Mouse (Mus musculus) heart, embryonic 13.5 days (tissue): Measurements from ENCODE around the gene Ces5a. TPM values are rescaled to one million over a fixed set of nuclear protein-coding genes. Genes with fewer than 3 reads are reported as not detected.
"Not testable (repeated sequence)": the region's sequence is repeated elsewhere in the genome, so short reads cannot be mapped to it uniquely, and the experiment has no call there.

Experiments used
- ATAC-seq: fragments of 200-750 bp; cut with Nextera tagmentation; 2 replicates; pipeline ENCODE4 v1.8.0; 2017; ENCODE audit warnings: moderate TSS enrichment; ENCODE audit not compliant: insufficient number of reproducible peaks, low FRiP score, low TSS enrichment; ENCODE audit errors: extremely low read depth
- H3K27ac ChIP-seq: fragments of 300-500 bp; sonication (generic); replicated peaks from 2 replicates; pipeline ENCODE4 v1.5.1; 2015; ENCODE audit warnings: moderate library complexity, mild to moderate bottlenecking, inconsistent platforms
- H3K27me3 ChIP-seq: fragments of 300-500 bp; sonication (generic); replicated peaks from 2 replicates; pipeline ENCODE4 v1.6.1; 2015; ENCODE audit warnings: mild to moderate bottlenecking, inconsistent platforms
- H3K36me3 ChIP-seq: fragments of 300-500 bp; sonication (generic); 2 replicates; pipeline ENCODE4 v1.6.1; 2015; ENCODE audit warnings: mild to moderate bottlenecking, inconsistent platforms
- H3K4me1 ChIP-seq: fragments of 300-500 bp; sonication (generic); 2 replicates; pipeline ENCODE4 v1.6.1; 2015; ENCODE audit warnings: inconsistent platforms
- H3K4me2 ChIP-seq: fragments of 300-500 bp; sonication (generic); 2 replicates; pipeline ENCODE4 v1.6.1; 2015; ENCODE audit warnings: inconsistent platforms, mild to moderate bottlenecking, moderate library complexity
- H3K4me3 ChIP-seq: fragments of 300-500 bp; sonication (generic); 2 replicates; pipeline ENCODE4 v1.5.1; 2015; ENCODE audit warnings: moderate library complexity, mild to moderate bottlenecking, inconsistent platforms
- H3K9ac ChIP-seq: fragments of 300-500 bp; sonication (generic); 2 replicates; pipeline ENCODE4 v1.6.1; 2015; ENCODE audit warnings: inconsistent platforms, mild to moderate bottlenecking, moderate library complexity
- H3K9me3 ChIP-seq: fragments of 300-500 bp; sonication (generic); 2 replicates; pipeline ENCODE4 v1.6.1; 2016; ENCODE audit warnings: inconsistent platforms
- WGBS: fragments of 180-500 bp; shearing (Covaris S2); methylation state at CpG from one replicate; pipeline ENCODE4 v1.1.7; 2015; ENCODE audit warnings: mixed read lengths; 5-methylcytosine and 5-hydroxymethylcytosine counted together
- polyA plus RNA-seq: library from polyadenylated mRNA; unstranded; fragments of >200 nt; fragmentation: Nextera tagmentation; extraction: Ambion mirVana; gene quantifications from 2 replicates; pipeline ENCODE4 v1.2.1, GENCODE M21; 2015

Ces5a gene
- polyA plus RNA-seq, 1 experiment from 2014 or later, result 0.21 TPM

DNA sequence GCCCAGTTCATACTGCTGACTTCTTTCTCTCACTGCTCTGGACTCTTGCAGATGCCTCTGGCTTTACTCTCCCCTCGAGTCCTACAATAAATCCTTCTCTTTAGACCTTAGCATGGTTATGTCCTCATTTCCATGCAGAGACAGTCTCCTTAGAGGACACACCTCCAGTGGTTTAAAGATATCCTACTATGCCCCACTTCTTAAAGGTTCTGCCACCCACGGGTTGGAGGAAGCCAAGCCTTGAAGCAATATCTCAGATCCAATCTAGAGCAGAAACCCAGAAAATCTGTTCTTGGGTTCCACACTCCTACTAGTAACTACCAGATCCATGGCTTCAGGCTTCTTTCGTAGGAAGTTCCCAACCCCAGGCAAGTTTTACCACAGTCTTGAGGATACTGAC lies 25.6 kb upstream of the Ces5a start:
- Histone ChIP-seq H3K36me3 (no peaks in the 10 kb centered on the region), H3K27ac (no peak overlapping the region), H3K9me3 (no peaks in the 10 kb centered on the region), H3K4me1 (peaks cover 3% of the 10 kb centered on the region; the same call in 1 of the 2 replicates), H3K4me3 (no peak overlapping the region), H3K4me2 (no peak overlapping the region), H3K27me3 (no peaks in the 10 kb centered on the region), H3K9ac (no peak overlapping the region)
- WGBS, result 68% methylated on average over 3 of the region's 3 CpGs
- ATAC-seq, result no peak

DNA sequence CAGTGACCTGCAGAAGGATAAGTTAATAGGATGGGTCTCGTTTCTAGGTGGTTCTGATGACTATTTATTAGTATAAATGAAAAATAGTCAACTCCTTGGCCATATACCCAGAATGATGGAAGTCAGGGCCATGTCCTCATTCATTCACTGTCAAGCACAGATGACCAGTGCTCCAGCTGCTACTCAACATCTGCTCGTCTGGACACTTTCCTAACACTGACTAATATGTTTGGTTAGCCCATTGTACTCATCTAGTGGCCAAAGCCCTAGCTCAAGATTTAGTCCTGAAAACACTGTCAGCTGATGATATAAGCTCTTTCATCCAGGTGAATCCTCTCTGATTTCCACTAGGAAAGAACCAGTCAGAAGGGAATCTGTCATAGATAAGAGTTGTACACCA lies 24.1 kb upstream of the Ces5a start:
- H3K9me3 ChIP-seq, result no peaks in the 10 kb centered on the region; the same call in 1 of the 2 replicates
- no peaks in the 10 kb centered on the region for H3K36me3 ChIP-seq
- ATAC-seq, result no peak
- no peak overlapping the region for H3K4me2 ChIP-seq
- no peaks in the 10 kb centered on the region for H3K27me3 ChIP-seq
- H3K9ac ChIP-seq, result no peak overlapping the region
- no peak overlapping the region for H3K4me3 ChIP-seq
- 69% methylated on average over 2 of the region's 2 CpGs for WGBS
- peaks cover 3% of the 10 kb centered on the region; the same call in 1 of the 2 replicates for H3K4me1 ChIP-seq
- H3K27ac ChIP-seq, result no peak overlapping the region

DNA sequence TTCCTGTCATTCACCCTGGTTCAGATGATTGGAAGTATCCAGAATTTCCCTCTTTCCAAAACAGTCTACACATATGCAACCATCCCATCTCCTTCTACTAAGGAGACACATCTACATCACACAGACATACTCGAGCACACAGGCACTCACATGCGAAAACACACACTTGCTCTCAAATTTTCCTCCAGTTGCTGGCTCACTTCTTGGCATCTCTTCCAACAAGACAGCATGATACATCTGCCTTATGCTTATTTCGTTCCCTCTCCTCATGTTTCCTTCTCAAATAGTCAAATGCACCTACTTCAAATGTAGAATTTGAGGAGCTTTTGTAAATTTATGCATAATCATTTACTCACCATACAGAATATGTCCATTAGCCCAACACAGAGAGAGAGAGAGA lies 33.0 kb downstream of the Ces5a start:
- H3K9ac ChIP-seq, result no peak overlapping the region
- no peaks in the 10 kb centered on the region for H3K36me3 ChIP-seq
- H3K4me2 ChIP-seq, result no peak overlapping the region
- no peaks in the 10 kb centered on the region for H3K4me1 ChIP-seq
- H3K9me3 ChIP-seq, result no peaks in the 10 kb centered on the region
- H3K27ac ChIP-seq, result no peak overlapping the region
- no peak for ATAC-seq
- H3K4me3 ChIP-seq, result no peak overlapping the region
- H3K27me3 ChIP-seq, result peaks cover 7% of the 10 kb centered on the region; the same call in 1 of the 2 replicates
- 68% methylated on average over 3 of the region's 3 CpGs for WGBS

DNA sequence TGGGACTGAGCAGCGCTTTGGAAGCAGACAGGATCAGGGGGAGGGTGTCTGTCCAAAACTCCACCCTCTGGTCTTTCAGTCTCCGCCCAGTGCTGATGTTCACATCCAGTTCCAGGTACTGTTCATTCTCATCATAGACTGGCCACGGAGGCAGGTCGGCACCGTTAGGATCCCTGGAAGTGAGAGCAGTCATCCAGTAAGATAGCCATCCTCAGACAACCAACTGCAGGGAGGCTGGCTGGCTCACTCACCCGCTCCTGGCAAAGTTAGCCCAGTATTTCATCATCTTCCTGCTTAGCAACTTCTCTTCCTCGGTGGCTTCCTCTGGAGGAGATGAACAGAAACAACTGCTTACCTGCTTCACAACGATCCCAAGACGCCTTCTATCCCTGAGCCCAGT lies 36.2 kb downstream of the Ces5a start:
- H3K27ac ChIP-seq, result no peak overlapping the region
- H3K9ac ChIP-seq, result no peak overlapping the region
- H3K9me3 ChIP-seq, result no peaks in the 10 kb centered on the region
- H3K36me3 ChIP-seq, result no peaks in the 10 kb centered on the region
- H3K4me1 ChIP-seq, result no peaks in the 10 kb centered on the region
- WGBS, result 35% methylated on average over 9 of the region's 9 CpGs
- no peak for ATAC-seq
- no peak overlapping the region for H3K4me3 ChIP-seq
- no peak overlapping the region for H3K4me2 ChIP-seq
- peaks cover 12% of the 10 kb centered on the region for H3K27me3 ChIP-seq

DNA sequence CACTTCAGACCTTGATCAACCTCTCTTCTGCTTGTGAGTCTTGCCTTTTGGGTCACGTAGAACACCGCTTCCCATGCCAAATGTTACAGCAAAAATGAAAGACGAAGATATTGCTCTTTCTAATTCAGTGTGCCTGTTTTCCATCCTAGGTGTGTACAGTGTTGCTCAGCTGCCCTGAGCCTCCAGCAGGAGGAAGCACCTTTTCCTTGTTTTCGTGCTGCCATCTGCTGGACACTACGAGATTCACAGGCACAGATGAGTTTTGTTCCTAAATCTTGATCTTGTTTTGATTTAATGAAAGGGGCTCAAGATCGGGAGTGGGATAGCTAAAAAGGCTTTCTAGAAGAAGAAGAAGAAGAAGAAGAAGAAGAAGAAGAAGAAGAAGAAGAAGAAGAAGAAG lies 40.3 kb downstream of the Ces5a start:
- Histone ChIP-seq H3K4me2 (no peak overlapping the region), H3K4me1 (no peaks in the 10 kb centered on the region), H3K27ac (no peak overlapping the region), H3K27me3 (peaks cover 16% of the 10 kb centered on the region), H3K4me3 (no peak overlapping the region), H3K9me3 (no peaks in the 10 kb centered on the region), H3K36me3 (no peaks in the 10 kb centered on the region), H3K9ac (no peak overlapping the region)
- 17% methylated on average over 6 of the region's 6 CpGs for WGBS
- no peak for ATAC-seq

DNA sequence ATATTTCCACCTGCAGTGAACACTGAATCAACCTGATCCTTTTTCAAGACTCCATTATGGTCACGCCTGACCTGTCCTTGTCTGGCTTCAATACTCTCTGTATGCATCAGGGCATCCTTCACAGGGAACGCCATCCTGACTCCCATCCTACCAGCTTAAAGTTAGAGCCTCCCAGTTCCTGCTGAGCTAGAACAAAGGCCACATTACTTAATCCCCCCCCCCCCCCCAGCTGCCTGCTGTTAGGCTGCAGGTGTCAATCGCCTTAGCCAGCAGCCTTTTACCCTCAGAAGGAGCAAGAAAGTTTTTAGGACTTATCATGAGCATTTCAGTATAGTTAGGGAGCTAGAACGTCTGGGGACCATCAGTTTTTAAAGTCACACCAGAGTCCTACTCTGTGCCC lies 46.9 kb downstream of the Ces5a start:
- no peak for ATAC-seq
- H3K36me3 ChIP-seq, result no peaks in the 10 kb centered on the region
- no peak overlapping the region for H3K27ac ChIP-seq
- H3K9ac ChIP-seq, result no peak overlapping the region
- no peak overlapping the region for H3K4me2 ChIP-seq
- no peak overlapping the region for H3K4me3 ChIP-seq
- H3K4me1 ChIP-seq, result no peaks in the 10 kb centered on the region
- 18% methylated on average over 4 of the region's 4 CpGs for WGBS
- H3K9me3 ChIP-seq, result no peaks in the 10 kb centered on the region
- H3K27me3 ChIP-seq, result no peaks in the 10 kb centered on the region

DNA sequence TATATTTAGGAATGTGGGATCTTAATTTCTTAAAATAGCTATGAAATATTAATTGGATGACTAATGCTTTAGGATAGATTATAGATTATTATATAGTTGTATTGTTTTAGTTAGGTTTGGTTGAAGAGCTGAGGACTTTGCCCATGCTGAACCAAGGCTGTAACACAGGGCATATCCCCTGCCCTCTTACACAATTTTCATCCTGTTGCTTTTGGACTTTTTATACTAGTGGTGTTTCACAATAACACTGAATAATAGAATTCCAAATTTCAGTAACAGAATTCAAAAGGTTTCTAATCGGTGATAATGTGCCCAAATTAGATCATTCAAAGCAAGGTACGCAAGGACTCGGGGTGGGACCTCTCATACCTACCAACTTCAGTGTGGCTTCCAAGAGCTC lies 57.4 kb downstream of the Ces5a start:
- Histone ChIP-seq H3K4me2 (no peak overlapping the region), H3K9me3 (no peaks in the 10 kb centered on the region), H3K27ac (no peak overlapping the region), H3K9ac (no peak overlapping the region), H3K27me3 (no peaks in the 10 kb centered on the region), H3K4me3 (no peak overlapping the region), H3K4me1 (no peaks in the 10 kb centered on the region), H3K36me3 (no peaks in the 10 kb centered on the region)
- no peak for ATAC-seq
- 85% methylated on average over 3 of the region's 3 CpGs for WGBS

DNA sequence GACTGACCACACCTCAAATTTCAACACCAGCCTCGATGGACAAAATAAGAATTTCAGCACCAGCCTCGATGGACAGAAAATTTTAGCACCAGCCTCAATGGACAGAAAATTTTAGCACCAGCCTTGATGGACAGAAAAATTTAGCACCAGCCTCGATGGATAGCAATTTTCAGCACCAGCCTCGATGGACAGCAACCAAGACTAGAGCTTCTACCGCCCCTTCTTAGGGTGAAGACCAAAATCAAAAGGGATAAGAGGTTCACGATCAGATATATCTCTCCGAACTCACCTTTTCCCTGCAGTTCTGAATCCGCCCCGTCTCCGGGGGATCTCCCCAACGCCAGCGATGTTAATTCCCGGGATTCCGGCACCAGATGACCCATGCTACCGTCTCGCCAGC lies 65.9 kb downstream of the Ces5a start:
- not testable (repeated sequence) for H3K4me3 ChIP-seq, H3K27me3 ChIP-seq, H3K27ac ChIP-seq, H3K4me1 ChIP-seq, H3K36me3 ChIP-seq, H3K9me3 ChIP-seq, H3K4me2 ChIP-seq, ATAC-seq, H3K9ac ChIP-seq
- WGBS, result 72% methylated on average over 16 of the region's 16 CpGs

DNA sequence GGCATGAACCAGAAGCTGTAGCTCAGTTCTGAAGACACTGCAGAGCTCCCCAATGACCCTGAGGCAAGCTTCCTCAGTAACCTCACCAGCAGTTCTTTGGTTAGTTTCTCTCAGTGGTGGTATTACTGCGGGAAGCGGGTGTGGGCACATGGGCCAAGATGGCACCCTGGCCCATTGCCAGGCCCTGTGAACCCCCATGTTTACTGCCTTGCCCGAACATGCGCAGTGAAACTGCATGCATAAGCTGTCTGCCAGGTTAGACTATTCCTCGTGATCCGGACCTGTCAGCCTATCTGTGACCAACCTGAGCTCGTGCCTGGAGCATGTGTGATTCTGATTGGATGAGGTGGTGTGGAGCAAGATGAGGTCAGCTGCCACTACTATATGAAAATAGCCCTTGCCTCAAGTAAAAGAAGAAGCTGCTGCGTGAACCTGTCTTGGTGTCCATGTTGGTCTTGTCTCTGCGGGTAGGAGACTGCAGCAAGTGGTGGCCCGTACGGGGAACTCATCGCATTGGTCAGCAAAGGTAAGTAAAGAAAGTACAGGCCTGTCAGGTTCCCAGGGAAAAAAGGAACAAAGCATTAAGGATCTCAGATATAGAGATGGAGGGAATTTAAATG lies 81.3 kb downstream of the Ces5a start:
- Histone ChIP-seq H3K27ac (no peak overlapping the region), H3K9ac (no peak overlapping the region), H3K4me1 (no peaks in the 10 kb centered on the region), H3K4me2 (no peak overlapping the region), H3K36me3 (no peaks in the 10 kb centered on the region), H3K9me3 (no peaks in the 10 kb centered on the region), H3K4me3 (no peak overlapping the region), H3K27me3 (no peaks in the 10 kb centered on the region)
- 87% methylated on average over 12 of the region's 12 CpGs for WGBS
- no peak for ATAC-seq

Other genes with a start within 250 kb of the Ces5a start
- 0.05 TPM in 1 of 2 replicates, not detected in the other for gene Ces1g, start 198.5 kb downstream of the Ces5a start, polyA plus RNA-seq
- not detected in 2 replicates for gene Ces1h, start 156.1 kb downstream of the Ces5a start, polyA plus RNA-seq